Mouse (Mus musculus): ENCODE data around the gene Hamp. TPM values are rescaled to one million over a fixed set of nuclear protein-coding genes. Genes with fewer than 3 reads are reported as not detected.

Gene Hamp
- polyA plus RNA-seq, 2 experiments: 17.2 to 29.7 TPM

DNA sequence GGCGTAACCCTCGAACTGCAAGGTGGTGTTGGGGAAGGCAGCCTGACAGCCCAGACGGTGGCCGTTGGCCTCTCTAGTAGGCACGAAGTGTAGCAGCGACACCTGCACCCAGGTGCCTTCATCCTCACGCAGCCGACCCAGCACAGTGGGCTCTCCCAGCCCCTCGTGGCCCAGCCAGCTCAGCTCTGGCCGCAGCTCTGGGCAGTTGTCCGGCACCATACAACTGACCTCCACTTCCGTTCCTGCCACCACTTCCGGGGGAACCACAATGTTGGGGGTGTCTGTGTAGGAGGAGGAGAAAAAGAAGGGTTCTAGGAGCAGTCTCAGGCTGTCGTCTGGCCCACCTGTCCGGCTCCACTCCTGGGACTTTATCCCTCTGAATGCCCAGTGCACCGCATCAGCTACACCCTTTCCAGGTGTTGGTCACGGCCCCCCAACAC lies 34.8 kb downstream of the Hamp start:
- no peak overlapping the region for H3K4me3 ChIP-seq (ENCODE audit: insufficient read depth in 1 of 2, low read depth in 2 of 2, low read length in 2 of 2)
- H3K4me2 ChIP-seq (ENCODE audit: low read depth): peak overlapping the region; percentile 23; the same call in 1 of the 2 replicates
- H3K27ac ChIP-seq: no peak overlapping the region
- 16% methylated on average over 17 of the region's 17 CpGs for WGBS (ENCODE audit: insufficient replicate concordance)
- ATAC-seq (ENCODE audit: insufficient read depth) (no peak), DNase-seq (ENCODE audit: low read depth in 3 of 3, low spot score in 3 of 3) (no peak)
- no peaks in the 10 kb centered on the region for H3K4me1 ChIP-seq (replicated peaks; ENCODE audit: control insufficient read depth in 2 of 2, insufficient read depth in 2 of 2, low read length in 1 of 2)
- no peak for TF ChIP-seq EP300 (IDR thresholded peaks at IDR 0.05; ENCODE audit: low read depth)
- TF ChIP-seq CTCF (IDR thresholded peaks at IDR 0.05; ENCODE audit: low read depth): no peak
- H3K27me3 ChIP-seq (ENCODE audit: control insufficient read depth, insufficient read depth, low read length): no peaks in the 10 kb centered on the region
- H3K9ac ChIP-seq (replicated peaks): no peak overlapping the region
- H3K36me3 ChIP-seq (replicated peaks; ENCODE audit: control insufficient read depth, insufficient read depth, low read depth): no peaks in the 10 kb centered on the region
- no peaks in the 10 kb centered on the region for H3K9me3 ChIP-seq (ENCODE audit: control insufficient read depth, low read length)

DNA sequence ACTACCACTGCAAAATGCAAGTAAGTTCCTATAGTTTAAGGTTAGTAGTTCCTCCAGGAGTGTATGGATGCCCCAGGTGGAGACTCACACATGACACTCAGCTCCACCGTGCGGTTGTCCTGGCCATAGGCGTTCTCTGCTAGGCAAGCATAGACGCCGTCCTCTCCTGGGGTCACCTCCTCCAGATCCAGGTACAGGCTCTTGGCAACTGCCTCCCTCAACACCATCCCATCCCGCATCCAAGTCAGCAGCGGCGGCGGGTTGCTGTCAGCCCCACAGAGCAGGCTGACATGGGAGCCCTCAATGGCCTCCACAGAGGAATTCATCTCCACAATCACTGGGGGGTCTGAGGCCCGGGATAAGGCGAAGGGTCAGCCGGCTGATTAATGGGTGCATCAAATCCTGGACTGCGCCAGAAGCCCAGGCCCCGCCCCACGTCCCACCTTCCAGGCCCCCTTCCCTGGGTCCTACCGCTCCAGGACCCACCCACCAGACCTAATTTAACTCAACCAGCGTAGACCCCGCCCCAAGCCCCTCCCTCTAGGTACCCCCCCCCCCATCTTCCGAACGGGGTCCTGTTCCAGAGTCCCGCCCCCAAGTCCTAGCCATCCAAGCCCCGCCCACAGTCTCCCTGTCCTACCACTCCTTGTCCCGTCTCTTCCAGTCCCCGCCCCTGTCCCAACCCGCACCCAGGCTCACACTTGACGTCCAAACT lies 35.4 kb downstream of the Hamp start:
- DNase-seq (ENCODE audit: low read depth in 3 of 3, low spot score in 3 of 3) (no peak), ATAC-seq (ENCODE audit: insufficient read depth) (no peak)
- no peak for TF ChIP-seq CTCF (IDR thresholded peaks at IDR 0.05; ENCODE audit: low read depth)
- TF ChIP-seq EP300 (IDR thresholded peaks at IDR 0.05; ENCODE audit: low read depth): no peak
- Histone ChIP-seq H3K4me2 (ENCODE audit: low read depth) (peak overlapping the region; percentile 23), H3K9me3 (ENCODE audit: control insufficient read depth, low read length) (no peaks in the 10 kb centered on the region), H3K36me3 (replicated peaks; ENCODE audit: control insufficient read depth, insufficient read depth, low read depth) (no peaks in the 10 kb centered on the region), H3K4me3 (ENCODE audit: insufficient read depth in 1 of 2, low read depth in 2 of 2, low read length in 2 of 2) (no peak overlapping the region), H3K27me3 (ENCODE audit: control insufficient read depth, insufficient read depth, low read length) (no peaks in the 10 kb centered on the region), H3K27ac (no peak overlapping the region), H3K4me1 (replicated peaks; ENCODE audit: control insufficient read depth in 2 of 2, insufficient read depth in 2 of 2, low read length in 1 of 2) (no peaks in the 10 kb centered on the region), H3K9ac (replicated peaks) (no peak overlapping the region)
- WGBS (ENCODE audit: insufficient replicate concordance): 5% methylated on average over 25 of the region's 26 CpGs

DNA sequence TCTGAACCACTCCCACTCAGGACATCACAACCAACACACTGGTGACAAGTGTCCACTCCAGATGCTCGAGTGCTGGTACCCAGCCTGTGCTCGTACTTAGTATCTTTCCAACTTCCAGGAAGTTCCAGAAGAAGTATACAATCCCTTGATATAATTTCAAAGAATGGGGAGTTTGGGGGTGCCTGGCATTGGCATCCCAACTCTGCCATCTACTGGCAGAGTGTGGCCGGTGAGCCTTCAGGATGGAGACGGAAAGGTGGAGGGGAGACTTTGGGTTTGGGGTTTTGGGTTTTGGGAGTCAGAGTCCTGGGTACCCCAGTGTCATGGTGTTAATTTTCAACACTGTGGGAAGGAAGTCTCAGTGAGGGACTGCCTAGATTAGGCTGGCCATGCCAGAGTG lies 39.8 kb downstream of the Hamp start:
- Histone ChIP-seq H3K9ac (replicated peaks) (no peak overlapping the region), H3K27ac (no peak overlapping the region), H3K4me2 (ENCODE audit: low read depth) (no peak overlapping the region), H3K36me3 (replicated peaks; ENCODE audit: control insufficient read depth, insufficient read depth, low read depth) (no peaks in the 10 kb centered on the region), H3K4me3 (ENCODE audit: insufficient read depth in 1 of 2, low read depth in 2 of 2, low read length in 2 of 2) (no peak overlapping the region), H3K4me1 (replicated peaks; ENCODE audit: control insufficient read depth in 2 of 2, insufficient read depth in 2 of 2, low read length in 1 of 2) (no peaks in the 10 kb centered on the region), H3K9me3 (ENCODE audit: control insufficient read depth, low read length) (no peaks in the 10 kb centered on the region), H3K27me3 (ENCODE audit: control insufficient read depth, insufficient read depth, low read length) (no peaks in the 10 kb centered on the region)
- WGBS (ENCODE audit: insufficient replicate concordance): 30% methylated on average over 4 of the region's 4 CpGs
- no peak for DNase-seq (ENCODE audit: low read depth in 3 of 3, low spot score in 3 of 3)
- no peak for ATAC-seq (ENCODE audit: insufficient read depth)
- TF ChIP-seq CTCF (IDR thresholded peaks at IDR 0.05; ENCODE audit: low read depth) (peak; percentile 58), EP300 (IDR thresholded peaks at IDR 0.05; ENCODE audit: low read depth) (no peak)

DNA sequence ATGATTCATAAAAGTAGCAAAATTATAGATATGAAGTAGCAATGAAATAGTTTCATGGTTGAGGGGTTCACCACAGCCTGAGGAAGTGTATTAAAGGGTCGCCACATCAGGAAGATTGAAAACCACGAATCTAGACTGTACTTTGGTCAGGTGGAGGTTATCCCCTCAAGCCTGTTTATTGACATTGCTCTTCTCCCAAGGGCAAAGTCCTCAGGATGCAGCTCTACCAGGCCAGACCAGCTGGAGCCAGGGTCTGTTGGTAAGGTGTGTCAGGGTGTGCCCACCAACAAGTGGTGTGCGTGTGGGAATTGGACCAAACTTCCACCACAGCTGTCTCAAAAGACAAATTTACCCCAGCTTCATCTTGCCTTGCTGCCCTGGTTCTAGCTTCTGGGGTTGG lies 48.6 kb downstream of the Hamp start:
- ATAC-seq (ENCODE audit: insufficient read depth): no peak
- Histone ChIP-seq H3K4me2 (ENCODE audit: low read depth) (no peak overlapping the region), H3K27ac (no peak overlapping the region), H3K36me3 (replicated peaks; ENCODE audit: control insufficient read depth, insufficient read depth, low read depth) (no peaks in the 10 kb centered on the region), H3K9ac (replicated peaks) (no peak overlapping the region), H3K4me1 (replicated peaks; ENCODE audit: control insufficient read depth in 2 of 2, insufficient read depth in 2 of 2, low read length in 1 of 2) (0 out of 4 replicates have a peak, but pooled peaks cover 0 to 2% of the 10 kb centered on the region in 2 experiments), H3K4me3 (ENCODE audit: insufficient read depth in 1 of 2, low read depth in 2 of 2, low read length in 2 of 2) (no peak overlapping the region), H3K27me3 (ENCODE audit: control insufficient read depth, insufficient read depth, low read length) (no peaks in the 10 kb centered on the region), H3K9me3 (ENCODE audit: control insufficient read depth, low read length) (no peaks in the 10 kb centered on the region)
- TF ChIP-seq CTCF (IDR thresholded peaks at IDR 0.05; ENCODE audit: low read depth) (no peak), EP300 (IDR thresholded peaks at IDR 0.05; ENCODE audit: low read depth) (no peak)
- no peak for DNase-seq (ENCODE audit: low read depth in 3 of 3, low spot score in 3 of 3)
- 51% methylated on average over 3 of the region's 3 CpGs for WGBS (ENCODE audit: insufficient replicate concordance)

DNA sequence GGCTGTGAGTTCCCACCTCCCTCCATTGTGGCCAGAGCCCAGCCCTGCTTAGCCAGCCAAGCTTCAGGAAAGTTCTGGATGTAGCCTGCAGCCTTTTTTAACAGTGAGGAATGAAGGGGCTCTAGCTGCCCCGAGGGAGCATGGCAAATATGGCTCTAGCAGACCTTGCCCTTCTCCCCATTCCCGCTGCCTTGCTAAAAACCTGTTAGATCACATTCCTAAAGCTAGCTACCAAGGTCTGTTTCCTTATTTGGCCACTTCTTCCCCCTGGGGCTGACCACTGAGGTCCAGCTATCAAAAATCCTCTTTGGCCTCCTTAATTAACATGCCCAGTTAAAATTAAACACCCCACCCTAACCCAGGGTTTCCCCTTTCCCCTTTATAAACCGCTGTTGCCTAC lies 51.3 kb downstream of the Hamp start:
- Histone ChIP-seq H3K9me3 (ENCODE audit: control insufficient read depth, low read length) (no peaks in the 10 kb centered on the region), H3K27ac (no peak overlapping the region), H3K9ac (replicated peaks) (no peak overlapping the region), H3K36me3 (replicated peaks; ENCODE audit: control insufficient read depth, insufficient read depth, low read depth) (no peaks in the 10 kb centered on the region), H3K4me1 (replicated peaks; ENCODE audit: control insufficient read depth in 2 of 2, insufficient read depth in 2 of 2, low read length in 1 of 2) (0 out of 4 replicates have a peak, but pooled peaks cover 0 to 2% of the 10 kb centered on the region in 2 experiments), H3K27me3 (ENCODE audit: control insufficient read depth, insufficient read depth, low read length) (no peaks in the 10 kb centered on the region), H3K4me3 (ENCODE audit: insufficient read depth in 1 of 2, low read depth in 2 of 2, low read length in 2 of 2) (no peak overlapping the region), H3K4me2 (ENCODE audit: low read depth) (no peak overlapping the region)
- WGBS (ENCODE audit: insufficient replicate concordance): 44% methylated on average over 3 of the region's 3 CpGs
- DNase-seq (ENCODE audit: low read depth in 3 of 3, low spot score in 3 of 3) (no peak), ATAC-seq (ENCODE audit: insufficient read depth) (no peak)
- TF ChIP-seq CTCF (IDR thresholded peaks at IDR 0.05; ENCODE audit: low read depth): no peak
- no peak for TF ChIP-seq EP300 (IDR thresholded peaks at IDR 0.05; ENCODE audit: low read depth)

Other genes with a start within 250 kb of the Hamp start
- gene 2200002J24Rik, start 245.1 kb downstream of the Hamp start, polyA plus RNA-seq (2012; rRNA removed): 0.13 and 0.32 TPM in 2 replicates
- 1.2 and 2.0 TPM in 2 replicates for gene 2200002J24Rik, start 245.1 kb downstream of the Hamp start, polyA plus RNA-seq (2014; fragmentation: Nextera tagmentation; extraction: Ambion mirVana)
- 0.97 and 1.6 TPM in 2 replicates for gene Atp4a, start 231.8 kb downstream of the Hamp start, polyA plus RNA-seq (2012; rRNA removed)
- gene Atp4a, start 231.8 kb downstream of the Hamp start, polyA plus RNA-seq (2014; fragmentation: Nextera tagmentation; extraction: Ambion mirVana): 0.43 and 2.1 TPM in 2 replicates
- gene Tmem147, start 214.5 kb downstream of the Hamp start, polyA plus RNA-seq (2012; rRNA removed): 63.3 and 64.4 TPM in 2 replicates
- gene Tmem147, start 214.5 kb downstream of the Hamp start, polyA plus RNA-seq (2014; fragmentation: Nextera tagmentation; extraction: Ambion mirVana): 110 and 117 TPM in 2 replicates
- gene Gapdhs, start 200.4 kb downstream of the Hamp start, polyA plus RNA-seq (2012; rRNA removed): not detected in 2 replicates
- gene Gapdhs, start 200.4 kb downstream of the Hamp start, polyA plus RNA-seq (2014; fragmentation: Nextera tagmentation; extraction: Ambion mirVana): not detected in 2 replicates
- 0.12 and 0.37 TPM in 2 replicates for gene Sbsn, start 192.6 kb downstream of the Hamp start, polyA plus RNA-seq (2012; rRNA removed)
- gene Sbsn, start 192.6 kb downstream of the Hamp start, polyA plus RNA-seq (2014; fragmentation: Nextera tagmentation; extraction: Ambion mirVana): not detected in 2 replicates
- gene Dmkn, start 180.3 kb downstream of the Hamp start, polyA plus RNA-seq (2012; rRNA removed): 0.23 and 0.26 TPM in 2 replicates
- gene Dmkn, start 180.3 kb downstream of the Hamp start, polyA plus RNA-seq (2014; fragmentation: Nextera tagmentation; extraction: Ambion mirVana): 0.20 TPM in 1 of 2 replicates, not detected in the other
- gene Krtdap, start 156.1 kb downstream of the Hamp start, polyA plus RNA-seq (2012; rRNA removed): not detected in 2 replicates
- gene Krtdap, start 156.1 kb downstream of the Hamp start, polyA plus RNA-seq (2014; fragmentation: Nextera tagmentation; extraction: Ambion mirVana): not detected in 2 replicates
- 0.36 and 0.41 TPM in 2 replicates for gene Ffar2, start 120.3 kb downstream of the Hamp start, polyA plus RNA-seq (2012; rRNA removed)
- 0.34 and 0.43 TPM in 2 replicates for gene Ffar2, start 120.3 kb downstream of the Hamp start, polyA plus RNA-seq (2014; fragmentation: Nextera tagmentation; extraction: Ambion mirVana)
- gene Ffar3, start 87.9 kb downstream of the Hamp start, polyA plus RNA-seq (2012; rRNA removed): not detected in 2 replicates
- not detected in 2 replicates for gene Ffar3, start 87.9 kb downstream of the Hamp start, polyA plus RNA-seq (2014; fragmentation: Nextera tagmentation; extraction: Ambion mirVana)
- 0.01 TPM in 1 of 2 replicates, not detected in the other for gene Ffar1, start 82.5 kb downstream of the Hamp start, polyA plus RNA-seq (2012; rRNA removed)
- gene Ffar1, start 82.5 kb downstream of the Hamp start, polyA plus RNA-seq (2014; fragmentation: Nextera tagmentation; extraction: Ambion mirVana): not detected in 2 replicates
- gene Cd22, start 63.7 kb downstream of the Hamp start, polyA plus RNA-seq (2012; rRNA removed): 0.29 and 0.36 TPM in 2 replicates
- 0.24 and 0.62 TPM in 2 replicates for gene Cd22, start 63.7 kb downstream of the Hamp start, polyA plus RNA-seq (2014; fragmentation: Nextera tagmentation; extraction: Ambion mirVana)
- gene Mag, start 29.2 kb downstream of the Hamp start, polyA plus RNA-seq (2012; rRNA removed): 0.13 TPM in 2 replicates
- 0.11 TPM in 2 replicates for gene Mag, start 29.2 kb downstream of the Hamp start, polyA plus RNA-seq (2014; fragmentation: Nextera tagmentation; extraction: Ambion mirVana)
- gene Hamp2, start 19.4 kb downstream of the Hamp start, polyA plus RNA-seq (2012; rRNA removed): not detected in 2 replicates
- gene Hamp2, start 19.4 kb downstream of the Hamp start, polyA plus RNA-seq (2014; fragmentation: Nextera tagmentation; extraction: Ambion mirVana): not detected in 2 replicates
- gene Usf2, start 12.8 kb upstream of the Hamp start, polyA plus RNA-seq (2012; rRNA removed): 34.1 and 50.6 TPM in 2 replicates
- 9.1 and 10.2 TPM in 2 replicates for gene Usf2, start 12.8 kb upstream of the Hamp start, polyA plus RNA-seq (2014; fragmentation: Nextera tagmentation; extraction: Ambion mirVana)
- 14.3 and 17.4 TPM in 2 replicates for gene Lsr, start 29.4 kb upstream of the Hamp start, polyA plus RNA-seq (2012; rRNA removed)
- 15.1 and 16.0 TPM in 2 replicates for gene Lsr, start 29.4 kb upstream of the Hamp start, polyA plus RNA-seq (2014; fragmentation: Nextera tagmentation; extraction: Ambion mirVana)
- 1.5 and 2.0 TPM in 2 replicates for gene Fam187b, start 29.8 kb upstream of the Hamp start, polyA plus RNA-seq (2012; rRNA removed)
- gene Fam187b, start 29.8 kb upstream of the Hamp start, polyA plus RNA-seq (2014; fragmentation: Nextera tagmentation; extraction: Ambion mirVana): 2.5 and 2.6 TPM in 2 replicates
- gene Fxyd5, start 98.4 kb upstream of the Hamp start, polyA plus RNA-seq (2012; rRNA removed): 10.1 and 14.6 TPM in 2 replicates
- gene Fxyd5, start 98.4 kb upstream of the Hamp start, polyA plus RNA-seq (2014; fragmentation: Nextera tagmentation; extraction: Ambion mirVana): 15.1 and 20.4 TPM in 2 replicates
- gene Fxyd7, start 107.4 kb upstream of the Hamp start, polyA plus RNA-seq (2012; rRNA removed): 0.21 and 0.24 TPM in 2 replicates
- gene Fxyd7, start 107.4 kb upstream of the Hamp start, polyA plus RNA-seq (2014; fragmentation: Nextera tagmentation; extraction: Ambion mirVana): 0.23 TPM in 1 of 2 replicates, not detected in the other
- gene Fxyd1, start 113.2 kb upstream of the Hamp start, polyA plus RNA-seq (2012; rRNA removed): 33.0 and 50.6 TPM in 2 replicates
- 61.9 and 62.5 TPM in 2 replicates for gene Fxyd1, start 113.2 kb upstream of the Hamp start, polyA plus RNA-seq (2014; fragmentation: Nextera tagmentation; extraction: Ambion mirVana)
- 0.04 and 0.16 TPM in 2 replicates for gene Lgi4, start 115.3 kb upstream of the Hamp start, polyA plus RNA-seq (2012; rRNA removed)
- 0.10 TPM in 1 of 2 replicates, not detected in the other for gene Lgi4, start 115.3 kb upstream of the Hamp start, polyA plus RNA-seq (2014; fragmentation: Nextera tagmentation; extraction: Ambion mirVana)
- gene Fxyd3, start 132.7 kb upstream of the Hamp start, polyA plus RNA-seq (2012; rRNA removed): 0.52 and 0.54 TPM in 2 replicates
- gene Fxyd3, start 132.7 kb upstream of the Hamp start, polyA plus RNA-seq (2014; fragmentation: Nextera tagmentation; extraction: Ambion mirVana): 0.47 and 0.86 TPM in 2 replicates
- 44.7 and 48.0 TPM in 2 replicates for gene Hpn, start 171.3 kb upstream of the Hamp start, polyA plus RNA-seq (2012; rRNA removed)
- gene Hpn, start 171.3 kb upstream of the Hamp start, polyA plus RNA-seq (2014; fragmentation: Nextera tagmentation; extraction: Ambion mirVana): 43.3 and 44.8 TPM in 2 replicates
- 0.97 and 1.0 TPM in 2 replicates for gene Scn1b, start 183.0 kb upstream of the Hamp start, polyA plus RNA-seq (2012; rRNA removed)
- 0.45 and 0.52 TPM in 2 replicates for gene Scn1b, start 183.0 kb upstream of the Hamp start, polyA plus RNA-seq (2014; fragmentation: Nextera tagmentation; extraction: Ambion mirVana)
- 19.1 and 19.4 TPM in 2 replicates for gene Gramd1a, start 211.9 kb upstream of the Hamp start, polyA plus RNA-seq (2012; rRNA removed)
- 8.0 and 8.5 TPM in 2 replicates for gene Gramd1a, start 211.9 kb upstream of the Hamp start, polyA plus RNA-seq (2014; fragmentation: Nextera tagmentation; extraction: Ambion mirVana)